Mouse (Mus musculus) limb, embryonic 11.5 days (tissue): ENCODE data around the gene Ank3. TPM values are rescaled to one million over a fixed set of nuclear protein-coding genes. Genes with fewer than 3 reads are reported as not detected.

Source experiments
- ATAC-seq: fragments of 200-750 bp; cut with Nextera tagmentation; 2 replicates; pipeline ENCODE4 v1.8.0; 2017; ENCODE audit warnings: low read depth; ENCODE audit not compliant: insufficient number of reproducible peaks, low FRiP score, low TSS enrichment
- DNase-seq: peaks from one replicate; pipeline ENCODE4 v3.0.0-alpha.2; 2015; ENCODE audit warnings: low spot score
- H3K27ac ChIP-seq: fragments of 300-500 bp; sonication (generic); replicated peaks from 2 replicates; pipeline ENCODE4 v1.5.1; 2014; ENCODE audit warnings: low read depth, mild to moderate bottlenecking, low read length
- H3K27me3 ChIP-seq: fragments of 300-500 bp; sonication (generic); 2 replicates; pipeline ENCODE4 v1.6.1; 2014; ENCODE audit warnings: mild to moderate bottlenecking, low read length, mixed read lengths; ENCODE audit not compliant: control insufficient read depth, insufficient read depth
- H3K36me3 ChIP-seq: fragments of 300-500 bp; sonication (generic); 2 replicates; pipeline ENCODE4 v1.6.1; 2014; ENCODE audit warnings: mild to moderate bottlenecking, low read length, moderate library complexity, mixed read lengths; ENCODE audit not compliant: control insufficient read depth, insufficient read depth
- H3K4me1 ChIP-seq: fragments of 300-500 bp; sonication (generic); 2 replicates; pipeline ENCODE4 v1.6.1; 2014; ENCODE audit warnings: low read length, mixed read lengths; ENCODE audit not compliant: control insufficient read depth, insufficient read depth
- H3K4me2 ChIP-seq: fragments of 300-500 bp; sonication (generic); 2 replicates; pipeline ENCODE4 v1.6.1; 2014; ENCODE audit warnings: low read depth, mild to moderate bottlenecking, moderate library complexity; ENCODE audit not compliant: severe bottlenecking
- H3K4me3 ChIP-seq: fragments of 300-500 bp; sonication (generic); 2 replicates; pipeline ENCODE4 v1.5.1; 2014; ENCODE audit warnings: low read depth, low read length
- H3K9ac ChIP-seq: fragments of 300-500 bp; sonication (generic); 2 replicates; pipeline ENCODE4 v1.6.1; 2014; ENCODE audit warnings: mild to moderate bottlenecking, low read length
- H3K9me3 ChIP-seq: fragments of 300-500 bp; sonication (generic); 2 replicates; pipeline ENCODE4 v1.6.1; 2016; ENCODE audit warnings: low read length; ENCODE audit not compliant: control insufficient read depth
- WGBS: fragments of 180-500 bp; shearing (Covaris S2); extraction: QIAGEN DNeasy Blood & Tissue Kit; methylation state at CpG from one replicate; pipeline ENCODE4 v1.1.7; 2014; 5-methylcytosine and 5-hydroxymethylcytosine counted together
- polyA plus RNA-seq: library from polyadenylated mRNA; unstranded; fragments of >200 nt; fragmentation: Nextera tagmentation; extraction: Ambion mirVana; gene quantifications from 2 replicates; pipeline ENCODE4 v1.2.1, GENCODE M21; 2014

The Ank3 gene
- polyA plus RNA-seq, 1 experiment from 2014 or later, result 22.3 TPM

GRCm38 (mm10) chr10:69538236-69538635 is 139.7 kb downstream of the Ank3 start:
- 91% methylated on average over 2 of the region's 2 CpGs for WGBS
- no peak overlapping the region for H3K4me3 ChIP-seq
- no peak overlapping the region for H3K27ac ChIP-seq
- H3K4me2 ChIP-seq, result no peak overlapping the region
- H3K4me1 ChIP-seq, result peaks cover 7% of the 10 kb centered on the region; the same call in 1 of the 2 replicates
- H3K9me3 ChIP-seq, result no peaks in the 10 kb centered on the region
- H3K36me3 ChIP-seq, result no peaks in the 10 kb centered on the region
- H3K9ac ChIP-seq, result no peak overlapping the region
- ATAC-seq, result no peak
- DNase-seq, result no peak
- H3K27me3 ChIP-seq, result no peaks in the 10 kb centered on the region

GRCm38 (mm10) chr10:69542439-69542838 is 143.9 kb downstream of the Ank3 start:
- H3K4me2 ChIP-seq, result no peak overlapping the region
- H3K4me1 ChIP-seq, result no peaks in the 10 kb centered on the region
- H3K27me3 ChIP-seq, result no peaks in the 10 kb centered on the region
- ATAC-seq (no peak), DNase-seq (no peak)
- no peaks in the 10 kb centered on the region for H3K9me3 ChIP-seq
- H3K36me3 ChIP-seq, result no peaks in the 10 kb centered on the region
- 92% methylated on average over 3 of the region's 3 CpGs for WGBS
- no peak overlapping the region for H3K27ac ChIP-seq
- no peak overlapping the region for H3K4me3 ChIP-seq
- no peak overlapping the region for H3K9ac ChIP-seq

- Histone ChIP-seq H3K36me3 (no peaks in the 10 kb centered on the region), H3K27me3 (no peaks in the 10 kb centered on the region), H3K9me3 (no peaks in the 10 kb centered on the region), H3K4me2 (no peak overlapping the region), H3K4me1 (no peaks in the 10 kb centered on the region), H3K4me3 (no peak overlapping the region), H3K9ac (no peak overlapping the region), H3K27ac (no peak overlapping the region)
- 94% methylated on average over 10 of the region's 10 CpGs for WGBS
- DNase-seq, result no peak
- ATAC-seq, result no peak
These were observed 145.5 kb downstream of the Ank3 start for GRCm38 (mm10) chr10:69543876-69544620.

GRCm38 (mm10) chr10:69544653-69545052 is 146.1 kb downstream of the Ank3 start:
- H3K9me3 ChIP-seq, result no peaks in the 10 kb centered on the region
- DNase-seq (no peak), ATAC-seq (no peak)
- no peaks in the 10 kb centered on the region for H3K4me1 ChIP-seq
- no peak overlapping the region for H3K27ac ChIP-seq
- no peak overlapping the region for H3K9ac ChIP-seq
- H3K36me3 ChIP-seq, result no peaks in the 10 kb centered on the region
- no peak overlapping the region for H3K4me3 ChIP-seq
- no peaks in the 10 kb centered on the region for H3K27me3 ChIP-seq
- 89% methylated on average over 7 of the region's 7 CpGs for WGBS
- H3K4me2 ChIP-seq, result no peak overlapping the region

- DNase-seq, result no peak
- no peaks in the 10 kb centered on the region for H3K4me1 ChIP-seq
- no peak overlapping the region for H3K9ac ChIP-seq
- H3K36me3 ChIP-seq, result no peaks in the 10 kb centered on the region
- H3K9me3 ChIP-seq, result no peaks in the 10 kb centered on the region
- ATAC-seq, result no peak
- WGBS, result 89% methylated on average over 3 of the region's 3 CpGs
- no peaks in the 10 kb centered on the region for H3K27me3 ChIP-seq
- no peak overlapping the region for H3K4me3 ChIP-seq
- no peak overlapping the region for H3K4me2 ChIP-seq
- H3K27ac ChIP-seq, result no peak overlapping the region
These were observed 147.4 kb downstream of the Ank3 start for GRCm38 (mm10) chr10:69545936-69546335.

GRCm38 (mm10) chr10:69546643-69547042 is 148.1 kb downstream of the Ank3 start:
- H3K4me2 ChIP-seq, result no peak overlapping the region
- no peak overlapping the region for H3K27ac ChIP-seq
- no peaks in the 10 kb centered on the region for H3K4me1 ChIP-seq
- no peaks in the 10 kb centered on the region for H3K36me3 ChIP-seq
- peak; percentile 18 for DNase-seq
- no peak overlapping the region for H3K9ac ChIP-seq
- no peak for ATAC-seq
- no peaks in the 10 kb centered on the region for H3K9me3 ChIP-seq
- no peak overlapping the region for H3K4me3 ChIP-seq
- no peaks in the 10 kb centered on the region for H3K27me3 ChIP-seq
- 81% methylated on average over 6 of the region's 6 CpGs for WGBS

GRCm38 (mm10) chr10:69548771-69549170 is 150.2 kb downstream of the Ank3 start:
- DNase-seq (peak; percentile 17), ATAC-seq (no peak)
- Histone ChIP-seq H3K27ac (no peak overlapping the region), H3K9ac (no peak overlapping the region), H3K36me3 (no peaks in the 10 kb centered on the region), H3K9me3 (no peaks in the 10 kb centered on the region), H3K27me3 (no peaks in the 10 kb centered on the region), H3K4me3 (no peak overlapping the region), H3K4me1 (no peaks in the 10 kb centered on the region), H3K4me2 (no peak overlapping the region)
- 87% methylated on average over 3 of the region's 3 CpGs for WGBS

GRCm38 (mm10) chr10:69549221-69549620 is 150.6 kb downstream of the Ank3 start:
- H3K27me3 ChIP-seq, result no peaks in the 10 kb centered on the region
- no peaks in the 10 kb centered on the region for H3K4me1 ChIP-seq
- H3K9me3 ChIP-seq, result no peaks in the 10 kb centered on the region
- ATAC-seq (no peak), DNase-seq (no peak)
- H3K36me3 ChIP-seq, result no peaks in the 10 kb centered on the region
- 96% methylated on average over 4 of the region's 4 CpGs for WGBS
- H3K27ac ChIP-seq, result no peak overlapping the region
- no peak overlapping the region for H3K4me3 ChIP-seq
- H3K4me2 ChIP-seq, result no peak overlapping the region
- H3K9ac ChIP-seq, result no peak overlapping the region

- Histone ChIP-seq H3K4me2 (no peak overlapping the region), H3K9ac (no peak overlapping the region), H3K36me3 (no peaks in the 10 kb centered on the region), H3K27ac (no peak overlapping the region), H3K9me3 (no peaks in the 10 kb centered on the region), H3K27me3 (no peaks in the 10 kb centered on the region), H3K4me3 (no peak overlapping the region), H3K4me1 (no peaks in the 10 kb centered on the region)
- DNase-seq (no peak), ATAC-seq (no peak)
- 56% methylated on average over 4 of the region's 4 CpGs for whole genome bisulfite sequencing
These were observed 152.3 kb downstream of the Ank3 start for GRCm38 (mm10) chr10:69550824-69551223.
